Mouse (Mus musculus) neutrophil, adult 5-6 weeks (primary cell): ENCODE measurements around the gene Mpzl2. TPM values are rescaled to one million over a fixed set of nuclear protein-coding genes. Genes with fewer than 3 reads are reported as not detected.

ENCODE experiments used
- ATAC-seq: fragments of 151-379, 151-347 bp; 2 replicates; pipeline ENCODE4 v1.8.0; 2017; ENCODE audit warnings: mild to moderate bottlenecking, moderate TSS enrichment; ENCODE audit not compliant: insufficient number of reproducible peaks, poor library complexity, low FRiP score, severe bottlenecking; ENCODE audit errors: extremely low read depth
- total RNA-seq: library from RNA; stranded (forward); fragments of 200-1000 nt; gene quantifications from 2 replicates; pipeline ENCODE4 v1.2.3, GENCODE M21; 2017

Gene Mpzl2
- 0.23 and 0.49 TPM in 2 replicates for total RNA-seq

DNA sequence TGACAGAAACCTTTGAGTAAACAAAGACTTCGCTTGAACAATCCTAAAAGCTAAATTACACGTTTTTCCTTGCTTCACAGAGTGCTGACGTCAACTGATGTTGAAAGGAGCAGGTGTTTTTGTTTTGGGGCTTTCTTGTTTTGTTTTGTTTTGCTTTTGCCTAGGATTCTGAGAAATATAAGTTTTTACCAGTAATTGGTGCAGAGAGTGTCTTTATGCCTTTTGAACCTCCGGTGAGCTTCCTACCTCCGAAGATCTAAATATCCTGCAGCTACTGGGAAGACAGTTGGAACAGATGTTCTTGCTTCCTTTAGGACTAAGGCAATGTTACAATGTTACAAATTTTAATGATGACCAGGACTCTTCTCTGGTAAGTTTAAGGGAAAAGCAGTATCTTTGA, at the start of gene Mpzl2:
Gene Mpzl2 (plus strand): TSS at position 301 of the 400 bp plus-strand sequence.
- ATAC-seq = no peak

- no peak for ATAC-seq
Measured at GRCm38 (mm10) chr9:44991821-44992220, 47.8 kb upstream of the Mpzl2 start.

GRCm38 (mm10) chr9:44992271-44992670, 47.3 kb upstream of the Mpzl2 start:
- ATAC-seq = no peak

GRCm38 (mm10) chr9:44993268-44993667, 46.3 kb upstream of the Mpzl2 start:
- no peak for ATAC-seq

GRCm38 (mm10) chr9:44994962-44995361, 44.6 kb upstream of the Mpzl2 start:
- ATAC-seq = no peak

GRCm38 (mm10) chr9:44996590-44996989, 43.0 kb upstream of the Mpzl2 start:
- ATAC-seq = no peak

DNA sequence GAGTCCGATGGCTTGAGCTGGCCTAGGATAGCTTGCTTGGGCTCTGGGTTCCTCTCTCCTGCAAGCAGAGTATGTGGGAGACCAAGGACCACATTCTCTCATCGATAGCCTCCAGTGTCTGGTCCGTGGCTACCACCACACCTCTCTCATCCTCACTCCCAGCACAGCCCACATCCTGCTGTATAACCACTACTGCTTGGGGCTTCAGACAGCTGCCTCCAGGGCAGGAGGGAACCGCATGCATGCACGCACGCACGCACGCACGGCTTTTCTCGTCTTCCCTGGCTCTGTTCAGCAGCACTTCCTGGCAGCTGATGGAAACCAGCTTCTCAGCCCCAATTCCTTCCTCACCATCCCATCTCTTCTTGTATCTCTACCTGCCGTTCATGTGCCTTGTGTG, 41.5 kb upstream of the Mpzl2 start:
- no peak for ATAC-seq

DNA sequence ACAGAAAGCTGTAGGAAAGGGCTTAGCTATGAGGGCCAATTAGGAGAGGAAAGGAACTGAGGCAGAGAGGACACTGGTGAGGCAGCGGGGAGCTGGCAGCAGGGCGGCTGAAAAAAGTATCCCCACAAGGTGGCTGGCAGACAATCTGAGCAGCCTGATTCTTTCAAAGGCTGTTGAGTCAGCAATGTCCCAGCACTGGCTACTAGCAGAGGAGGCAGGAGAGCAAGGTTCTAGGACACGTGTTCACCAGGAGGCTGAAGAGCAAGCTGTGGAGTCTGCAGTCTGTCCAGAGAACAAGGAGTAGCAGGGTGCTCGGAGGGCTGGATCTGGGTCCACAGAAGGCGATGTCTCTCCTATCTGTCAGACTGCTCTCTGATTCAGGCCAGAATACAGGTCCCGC, 40.4 kb upstream of the Mpzl2 start:
- ATAC-seq = no peak

GRCm38 (mm10) chr9:44999776-45000175, 39.8 kb upstream of the Mpzl2 start:
- ATAC-seq = no peak

DNA sequence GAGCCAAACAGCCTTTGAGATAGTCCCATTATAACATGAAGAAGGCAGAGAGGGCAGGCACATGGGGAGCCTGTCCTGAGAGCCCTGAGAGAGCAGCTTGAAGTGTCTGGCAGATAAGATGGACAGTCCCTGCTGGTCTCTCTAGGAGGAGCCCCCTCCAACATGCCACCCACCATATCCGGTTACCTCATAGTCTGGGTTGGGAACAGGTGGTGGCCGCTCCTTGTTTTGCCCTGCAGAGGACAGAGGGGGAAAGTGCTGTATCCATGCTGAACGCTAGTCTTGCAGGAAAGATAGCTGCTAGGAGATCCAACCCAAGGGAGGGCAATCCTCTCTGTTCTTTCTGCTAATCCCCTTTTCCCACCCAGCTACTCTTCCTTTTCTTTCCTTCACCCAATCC, 39.4 kb upstream of the Mpzl2 start:
- ATAC-seq = no peak

GRCm38 (mm10) chr9:45007404-45007803, 32.2 kb upstream of the Mpzl2 start:
- no peak for ATAC-seq

DNA sequence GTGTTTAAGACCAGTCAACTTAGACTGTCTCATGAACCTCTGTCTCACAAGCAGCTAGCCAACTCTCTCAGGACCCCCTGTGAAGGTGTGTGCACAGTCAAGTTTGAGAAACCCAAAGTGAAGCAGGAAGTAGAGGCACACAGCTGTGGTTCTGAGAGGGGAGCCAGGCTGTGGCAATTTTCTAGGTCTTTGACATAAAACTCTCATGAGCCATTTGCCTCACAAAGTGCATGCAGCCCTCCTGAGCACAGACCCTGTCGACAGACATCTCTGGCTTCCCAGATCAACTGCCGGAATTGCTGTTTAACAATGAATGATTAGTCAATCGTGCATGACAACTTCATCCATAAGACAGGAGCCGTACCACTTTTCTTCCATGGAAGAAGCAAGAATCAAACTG, 31.3 kb upstream of the Mpzl2 start:
- ATAC-seq = no peak

GRCm38 (mm10) chr9:45009180-45010078, 30.2 kb upstream of the Mpzl2 start, which contains the start of gene Cd3e:
Cd3e (minus strand) TSS chr9:45009627.
- ATAC-seq = no peak

- no peak for ATAC-seq
Measured at GRCm38 (mm10) chr9:45010461-45010860, 29.1 kb upstream of the Mpzl2 start.

GRCm38 (mm10) chr9:45011291-45011690, 28.3 kb upstream of the Mpzl2 start:
- ATAC-seq = no peak

DNA sequence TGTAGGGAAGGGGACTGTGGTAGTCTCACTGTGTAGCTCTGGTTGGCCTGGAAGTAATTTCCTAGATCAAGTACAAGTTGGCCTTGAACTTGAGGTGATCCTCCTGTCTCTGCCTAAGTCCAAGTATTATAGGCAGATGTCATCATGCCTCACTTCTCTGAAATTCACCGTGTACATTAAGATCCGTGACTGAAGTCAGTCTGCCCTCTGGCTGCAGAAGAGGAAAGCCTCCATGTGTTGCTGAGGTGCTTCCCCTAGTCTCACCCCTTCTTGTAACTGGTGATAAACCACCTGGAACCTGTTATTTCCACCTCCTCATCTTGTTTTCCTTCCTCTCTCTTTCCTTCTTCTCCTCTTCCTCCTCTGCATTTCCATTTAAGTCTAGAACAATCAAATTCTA, 24.7 kb upstream of the Mpzl2 start:
- peak; percentile 61; the same call in 1 of the 2 replicates for ATAC-seq

- ATAC-seq = no peak
Measured at GRCm38 (mm10) chr9:45015841-45016240, 23.8 kb upstream of the Mpzl2 start.

- no peak for ATAC-seq
Measured at GRCm38 (mm10) chr9:45018031-45018430, 21.6 kb upstream of the Mpzl2 start.

GRCm38 (mm10) chr9:45022800-45023199, 16.8 kb upstream of the Mpzl2 start:
- ATAC-seq = peak; percentile 89

DNA sequence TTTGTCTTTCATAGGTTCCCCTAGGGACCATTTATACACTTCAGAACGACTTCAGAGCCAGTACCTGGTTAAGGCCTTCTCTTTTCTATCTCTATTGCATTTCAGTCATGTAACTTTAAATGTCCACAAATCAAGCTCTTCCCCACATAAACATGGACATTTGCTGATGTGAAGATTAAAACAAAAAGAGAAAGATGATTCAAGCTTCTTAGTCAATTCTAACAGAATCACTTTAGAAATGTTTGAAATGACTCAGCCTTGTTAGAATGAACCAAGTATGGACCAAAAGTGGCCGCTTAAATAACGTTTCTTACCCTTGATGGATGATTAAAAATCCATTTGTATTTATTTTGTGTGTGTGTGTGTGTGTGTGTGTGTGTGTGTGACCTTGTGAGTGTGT, 16.0 kb upstream of the Mpzl2 start:
- ATAC-seq = no peak

DNA sequence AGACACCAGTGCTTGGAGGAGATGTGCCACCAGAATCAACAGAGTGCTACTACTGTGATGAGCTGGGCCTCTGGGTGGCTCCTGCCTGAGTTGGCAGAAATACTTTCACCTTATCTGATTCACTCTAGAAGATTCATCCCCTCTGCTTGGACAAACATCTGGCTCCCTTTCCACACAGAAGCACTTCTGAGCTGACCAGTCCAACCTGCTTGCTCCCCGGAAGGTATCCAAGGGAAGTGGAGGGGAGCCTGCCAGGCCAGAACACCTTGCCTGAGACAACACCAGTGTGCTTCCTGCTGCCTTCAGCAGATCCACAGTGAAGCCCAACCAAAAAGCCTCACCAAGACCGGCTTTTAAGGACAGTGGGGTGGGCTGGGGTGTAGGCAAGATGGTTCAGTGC, 15.4 kb upstream of the Mpzl2 start:
- ATAC-seq = no peak
